Mouse (Mus musculus) thymus, adult 2 months (tissue): Measurements from ENCODE around the gene P2ry13. TPM values are rescaled to one million over a fixed set of nuclear protein-coding genes. Genes with fewer than 3 reads are reported as not detected.

Experiments used
- DNase-seq: peaks from one replicate; pipeline ENCODE4 v3.0.0; 2021
- H3K27ac ChIP-seq: fragments of 200-500 bp; 2 replicates; pipeline ENCODE4 v1.5.1; 2012; ENCODE audit warnings: low read length, control low read depth; ENCODE audit not compliant: control insufficient read depth, insufficient read depth
- H3K27me3 ChIP-seq: fragments of 200-500 bp; 2 replicates; pipeline ENCODE4 v1.6.1; 2012; ENCODE audit warnings: mild to moderate bottlenecking, low read length, moderate library complexity, mixed read lengths; ENCODE audit not compliant: control insufficient read depth, insufficient read depth
- H3K36me3 ChIP-seq: fragments of 200-500 bp; 2 replicates; pipeline ENCODE4 v1.6.1; 2012; ENCODE audit warnings: mild to moderate bottlenecking, low read length, moderate library complexity; ENCODE audit not compliant: control insufficient read depth, insufficient read depth
- H3K4me1 ChIP-seq: fragments of 200-500 bp; replicated peaks from 2 replicates; pipeline ENCODE4 v1.6.1; 2012; ENCODE audit warnings: low read length; ENCODE audit not compliant: control insufficient read depth, insufficient read depth
- H3K4me3 ChIP-seq: fragments of 200-500 bp; 2 replicates; pipeline ENCODE4 v1.5.1; 2012; ENCODE audit warnings: mild to moderate bottlenecking, low read length, control low read depth, moderate library complexity; ENCODE audit not compliant: control insufficient read depth, insufficient read depth
- CTCF ChIP-seq: fragments of 200-500 bp; IDR thresholded peaks from 2 replicates; pipeline ENCODE4 v1.5.1; 2012; ENCODE audit warnings: mild to moderate bottlenecking, control low read depth, low read length, moderate library complexity, borderline replicate concordance; ENCODE audit not compliant: control insufficient read depth, poor library complexity, insufficient read depth; ENCODE audit errors: extremely low read depth
- POLR2A ChIP-seq: fragments of 200-500 bp; IDR thresholded peaks from 2 replicates; pipeline ENCODE4 v1.6.1; 2012; ENCODE audit warnings: mild to moderate bottlenecking, low read length, control low read depth, moderate library complexity; ENCODE audit not compliant: control insufficient read depth, poor library complexity, insufficient read depth; ENCODE audit errors: extremely low read depth
- WGBS: fragments of 180-500 bp; shearing (Covaris S2); methylation state at CpG from one replicate; pipeline ENCODE4 v1.1.7; 2018; 5-methylcytosine and 5-hydroxymethylcytosine counted together
- polyA plus RNA-seq: library from polyadenylated mRNA; depleted of rRNA; stranded (reverse); fragments of >200 nt; gene quantifications from 2 replicates; pipeline ENCODE4 v1.2.3, GENCODE M21; 2012

Gene P2ry13
- polyA plus RNA-seq, 1 experiment, result 10.4 TPM

- peak; percentile 38 for DNase-seq
- TF ChIP-seq CTCF (no peak), POLR2A (no peak)
- H3K36me3 ChIP-seq, result no peaks in the 10 kb centered on the region
- H3K4me1 ChIP-seq, result peaks cover 16% of the 10 kb centered on the region
- WGBS, result 3% methylated on average over 10 of the region's 10 CpGs
- peak overlapping the region; percentile 98 for H3K27ac ChIP-seq
- peak overlapping the region; percentile 24 for H3K4me3 ChIP-seq
- H3K27me3 ChIP-seq, result no peaks in the 10 kb centered on the region
Observed at GRCm38 (mm10) chr3:59228730-59229551, 18.3 kb upstream of the P2ry13 start.

GRCm38 (mm10) chr3:59227696-59228095 lies 17.0 kb upstream of the P2ry13 start:
- H3K4me1 ChIP-seq, result peaks cover 16% of the 10 kb centered on the region
- H3K36me3 ChIP-seq, result no peaks in the 10 kb centered on the region
- 97% methylated on average over 9 of the region's 9 CpGs for WGBS
- no peak overlapping the region; the same call in 1 of the 2 replicates for H3K27ac ChIP-seq
- no peak overlapping the region for H3K4me3 ChIP-seq
- no peak for DNase-seq
- no peaks in the 10 kb centered on the region for H3K27me3 ChIP-seq
- TF ChIP-seq CTCF, result no peak
- no peak for TF ChIP-seq POLR2A

- no peak for DNase-seq
- H3K27me3 ChIP-seq, result no peaks in the 10 kb centered on the region
- TF ChIP-seq POLR2A (no peak), CTCF (no peak)
- H3K27ac ChIP-seq, result no peak overlapping the region
- H3K4me3 ChIP-seq, result no peak overlapping the region
- H3K4me1 ChIP-seq, result peaks cover 16% of the 10 kb centered on the region
- H3K36me3 ChIP-seq, result no peaks in the 10 kb centered on the region
Observed at GRCm38 (mm10) chr3:59225411-59225810, 14.7 kb upstream of the P2ry13 start.

GRCm38 (mm10) chr3:59222303-59222702 lies 11.6 kb upstream of the P2ry13 start:
- DNase-seq, result no peak
- H3K36me3 ChIP-seq, result no peaks in the 10 kb centered on the region
- no peak overlapping the region for H3K4me3 ChIP-seq
- TF ChIP-seq POLR2A (no peak), CTCF (no peak)
- H3K27me3 ChIP-seq, result no peaks in the 10 kb centered on the region
- 92% methylated on average over 2 of the region's 2 CpGs for WGBS
- H3K27ac ChIP-seq, result no peak overlapping the region
- H3K4me1 ChIP-seq, result peaks cover 2% of the 10 kb centered on the region

GRCm38 (mm10) chr3:59219326-59219725 lies 8.6 kb upstream of the P2ry13 start:
- H3K27ac ChIP-seq, result no peak overlapping the region
- no peaks in the 10 kb centered on the region for H3K36me3 ChIP-seq
- TF ChIP-seq POLR2A (no peak), CTCF (no peak)
- 60% methylated on average over 2 of the region's 2 CpGs for WGBS
- no peaks in the 10 kb centered on the region for H3K27me3 ChIP-seq
- no peak overlapping the region for H3K4me3 ChIP-seq
- DNase-seq, result no peak
- H3K4me1 ChIP-seq, result peaks cover under 1% of the 10 kb centered on the region; the same call in 1 of the 2 replicates

GRCm38 (mm10) chr3:59217211-59217610 lies 6.5 kb upstream of the P2ry13 start:
- no peaks in the 10 kb centered on the region for H3K36me3 ChIP-seq
- 96% methylated on average over 10 of the region's 10 CpGs for WGBS
- TF ChIP-seq CTCF (no peak), POLR2A (no peak)

More at GRCm38 (mm10) chr3:59217211-59217610, 6.5 kb upstream of the P2ry13 start:
- no peaks in the 10 kb centered on the region for H3K4me1 ChIP-seq
- no peak overlapping the region for H3K27ac ChIP-seq
- DNase-seq, result no peak
- no peak overlapping the region for H3K4me3 ChIP-seq
- no peaks in the 10 kb centered on the region for H3K27me3 ChIP-seq
